Mouse (Mus musculus) heart, embryonic 11.5 days (tissue): Measurements from ENCODE around the gene Mphosph9. TPM values are rescaled to one million over a fixed set of nuclear protein-coding genes. Genes with fewer than 3 reads are reported as not detected.

Source experiments
- ATAC-seq: fragments of 200-750 bp; cut with Nextera tagmentation; replicated peaks from 2 replicates; pipeline ENCODE4 v1.8.0; 2017; ENCODE audit warnings: moderate library complexity; ENCODE audit not compliant: insufficient number of reproducible peaks, low FRiP score, low TSS enrichment
- H3K27ac ChIP-seq: fragments of 300-500 bp; sonication (generic); 2 replicates; pipeline ENCODE4 v1.5.1; 2014; ENCODE audit warnings: mild to moderate bottlenecking, low read depth, low read length
- H3K27me3 ChIP-seq: fragments of 300-500 bp; sonication (generic); 2 replicates; pipeline ENCODE4 v1.6.1; 2014; ENCODE audit warnings: mild to moderate bottlenecking, low read length, mixed read lengths; ENCODE audit not compliant: control insufficient read depth, insufficient read depth
- H3K36me3 ChIP-seq: fragments of 300-500 bp; sonication (generic); 2 replicates; pipeline ENCODE4 v1.6.1; 2014; ENCODE audit warnings: mild to moderate bottlenecking, low read length, moderate library complexity, mixed read lengths; ENCODE audit not compliant: control insufficient read depth, insufficient read depth
- H3K4me1 ChIP-seq: fragments of 300-500 bp; sonication (generic); 2 replicates; pipeline ENCODE4 v1.6.1; 2014; ENCODE audit warnings: low read length; ENCODE audit not compliant: control insufficient read depth, insufficient read depth
- H3K4me2 ChIP-seq: fragments of 300-500 bp; sonication (generic); 2 replicates; pipeline ENCODE4 v1.6.1; 2014; ENCODE audit warnings: mild to moderate bottlenecking, moderate library complexity
- H3K4me3 ChIP-seq: fragments of 300-500 bp; sonication (generic); 2 replicates; pipeline ENCODE4 v1.5.1; 2014; ENCODE audit warnings: low read depth, low read length
- H3K9ac ChIP-seq: fragments of 300-500 bp; sonication (generic); 2 replicates; pipeline ENCODE4 v1.6.1; 2014; ENCODE audit warnings: mild to moderate bottlenecking, low read depth, low read length, moderate library complexity
- H3K9me3 ChIP-seq: fragments of 300-500 bp; sonication (generic); replicated peaks from 2 replicates; pipeline ENCODE4 v1.6.1; 2016; ENCODE audit warnings: low read length; ENCODE audit not compliant: control insufficient read depth
- WGBS: fragments of 180-500 bp; shearing (Covaris S2); extraction: QIAGEN DNeasy Blood & Tissue Kit; methylation state at CpG from one replicate; pipeline ENCODE4 v1.1.7; 2014; ENCODE audit not compliant: insufficient replicate concordance; 5-methylcytosine and 5-hydroxymethylcytosine counted together
- polyA plus RNA-seq: library from polyadenylated mRNA; unstranded; fragments of >200 nt; fragmentation: Nextera tagmentation; extraction: Ambion mirVana; gene quantifications from 2 replicates; pipeline ENCODE4 v1.2.1, GENCODE M21; 2014

The Mphosph9 gene
- polyA plus RNA-seq, 1 experiment from 2014 or later, result 15.5 TPM

GRCm38 (mm10) chr5:124232360-124233143 lies 95.2 kb downstream of the Mphosph9 start:
- Histone ChIP-seq H3K36me3 (no peaks in the 10 kb centered on the region), H3K4me3 (no peak overlapping the region), H3K9me3 (no peaks in the 10 kb centered on the region), H3K27ac (peak overlapping the region; percentile 41), H3K27me3 (no peaks in the 10 kb centered on the region), H3K4me1 (peaks cover 38% of the 10 kb centered on the region), H3K9ac (0 out of 2 replicates have a peak overlapping the region, but pooled peaks have one; percentile 39), H3K4me2 (no peak overlapping the region)
- 55% methylated on average over 18 of the region's 18 CpGs for WGBS
- ATAC-seq, result no peak

GRCm38 (mm10) chr5:124230461-124230860 lies 97.3 kb downstream of the Mphosph9 start:
- no peak overlapping the region for H3K9ac ChIP-seq
- no peak overlapping the region for H3K4me3 ChIP-seq
- ATAC-seq, result no peak
- no peaks in the 10 kb centered on the region for H3K27me3 ChIP-seq
- no peaks in the 10 kb centered on the region for H3K9me3 ChIP-seq
- H3K27ac ChIP-seq, result no peak overlapping the region
- H3K4me2 ChIP-seq, result no peak overlapping the region
- H3K4me1 ChIP-seq, result peaks cover 34% of the 10 kb centered on the region
- no peaks in the 10 kb centered on the region for H3K36me3 ChIP-seq
- 82% methylated on average over 9 of the region's 9 CpGs for WGBS

DNA sequence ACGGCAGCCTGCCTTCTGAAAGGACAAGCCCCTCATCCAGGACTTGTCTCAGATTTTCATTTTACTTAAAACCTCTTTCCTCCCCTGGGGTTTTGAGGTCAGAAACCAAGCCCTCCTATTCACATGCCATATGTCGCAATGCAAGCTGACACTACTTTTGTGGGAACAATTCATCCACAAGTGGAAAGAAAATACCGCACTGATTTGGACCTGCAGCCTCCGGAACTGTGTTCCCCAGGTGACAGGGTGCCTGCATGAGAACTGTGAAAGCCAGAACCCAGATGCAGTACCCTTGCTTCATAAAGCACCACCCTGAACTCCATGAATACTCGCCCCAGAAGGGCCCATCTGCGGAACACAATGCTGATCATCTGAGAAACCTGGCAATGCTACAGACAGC lies 100.6 kb downstream of the Mphosph9 start:
- Histone ChIP-seq H3K27me3 (no peaks in the 10 kb centered on the region), H3K36me3 (no peaks in the 10 kb centered on the region), H3K9me3 (no peaks in the 10 kb centered on the region), H3K9ac (no peak overlapping the region), H3K4me1 (peaks cover 35% of the 10 kb centered on the region), H3K4me3 (no peak overlapping the region), H3K4me2 (no peak overlapping the region), H3K27ac (no peak overlapping the region)
- no peak for ATAC-seq
- WGBS, result 77% methylated on average over 6 of the region's 6 CpGs

DNA sequence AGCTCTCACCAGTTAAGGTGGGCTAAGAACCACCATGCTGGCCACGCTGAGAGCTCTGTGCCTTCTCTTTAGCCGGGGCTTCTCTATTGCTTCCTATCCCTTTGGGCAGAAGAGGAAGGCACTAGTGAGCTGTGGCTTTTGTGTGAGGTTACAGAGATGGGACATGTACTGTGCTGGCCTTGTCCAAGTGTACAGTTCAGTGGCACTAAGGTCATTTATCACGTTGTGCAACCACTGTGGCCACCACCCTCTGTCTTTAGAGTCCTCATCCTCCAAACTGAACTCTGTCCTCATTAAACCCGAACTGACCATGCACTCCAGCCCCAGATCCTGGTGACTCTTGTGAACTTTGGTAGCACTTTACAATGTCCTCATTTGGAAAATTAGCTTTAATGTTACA lies 101.3 kb downstream of the Mphosph9 start:
- Histone ChIP-seq H3K4me3 (no peak overlapping the region), H3K9me3 (no peaks in the 10 kb centered on the region), H3K9ac (no peak overlapping the region), H3K27ac (no peak overlapping the region), H3K4me2 (no peak overlapping the region), H3K4me1 (peaks cover 33% of the 10 kb centered on the region), H3K36me3 (no peaks in the 10 kb centered on the region), H3K27me3 (no peaks in the 10 kb centered on the region)
- ATAC-seq, result no peak
- 76% methylated on average over 4 of the region's 4 CpGs for WGBS

DNA sequence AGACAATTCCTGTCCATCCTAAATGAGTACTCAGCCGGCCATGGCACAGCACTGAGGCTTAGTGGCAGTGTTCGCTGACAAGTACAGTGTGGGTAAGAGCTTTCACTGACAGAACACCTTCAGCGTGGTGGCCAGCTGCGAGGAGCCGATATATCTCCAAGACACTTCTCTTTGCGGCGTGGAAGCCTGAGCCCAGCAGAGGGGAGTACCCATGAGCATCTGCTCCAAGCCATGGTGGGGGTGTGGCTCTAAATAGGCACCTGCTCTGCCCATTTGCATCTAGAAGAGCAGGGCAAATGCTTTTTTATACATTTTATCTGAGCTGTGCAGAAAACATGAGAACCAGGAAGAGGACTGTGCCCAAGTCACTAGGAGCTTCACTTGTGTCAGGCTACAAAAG lies 101.9 kb downstream of the Mphosph9 start:
- WGBS, result 84% methylated on average over 7 of the region's 7 CpGs
- no peak overlapping the region for H3K27ac ChIP-seq

GRCm38 (mm10) chr5:124224321-124225092 lies 103.3 kb downstream of the Mphosph9 start:
- H3K4me2 ChIP-seq, result no peak overlapping the region
- H3K4me3 ChIP-seq, result no peak overlapping the region
- no peaks in the 10 kb centered on the region for H3K27me3 ChIP-seq
- peak overlapping the region; percentile 42 for H3K27ac ChIP-seq
- H3K4me1 ChIP-seq, result peaks cover 46% of the 10 kb centered on the region
- H3K36me3 ChIP-seq, result no peaks in the 10 kb centered on the region
- H3K9ac ChIP-seq, result no peak overlapping the region
- 60% methylated on average over 16 of the region's 16 CpGs for WGBS
- H3K9me3 ChIP-seq, result no peaks in the 10 kb centered on the region
- no peak for ATAC-seq

More for the DNA sequence above, 101.9 kb downstream of the Mphosph9 start:
- H3K27me3 ChIP-seq, result no peaks in the 10 kb centered on the region
- no peak overlapping the region for H3K9ac ChIP-seq
- H3K4me2 ChIP-seq, result no peak overlapping the region
- no peak for ATAC-seq
- H3K9me3 ChIP-seq, result no peaks in the 10 kb centered on the region
- H3K36me3 ChIP-seq, result no peaks in the 10 kb centered on the region
- H3K4me3 ChIP-seq, result no peak overlapping the region
- peaks cover 39% of the 10 kb centered on the region for H3K4me1 ChIP-seq

DNA sequence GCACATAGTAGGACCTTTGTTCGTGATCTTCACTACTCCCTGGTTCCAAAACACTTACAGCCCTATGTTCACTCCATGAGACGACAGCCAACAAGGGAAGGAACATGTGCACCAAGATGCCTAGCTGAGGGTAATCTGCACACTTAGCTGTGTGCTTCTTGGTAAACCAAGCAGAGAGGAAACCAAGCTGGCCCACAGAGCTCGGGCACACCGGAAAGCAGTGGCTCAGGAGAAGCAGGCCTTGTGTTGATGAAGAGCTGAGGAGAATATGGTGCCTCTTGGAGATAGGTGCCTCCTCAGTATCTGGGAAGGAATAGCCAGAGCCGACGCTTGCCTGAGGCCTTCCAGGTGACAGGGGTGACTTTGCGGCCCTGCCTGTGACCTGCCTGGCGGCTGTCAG lies 104.2 kb downstream of the Mphosph9 start:
- WGBS, result 79% methylated on average over 8 of the region's 8 CpGs
- Histone ChIP-seq H3K27ac (no peak overlapping the region), H3K36me3 (no peaks in the 10 kb centered on the region), H3K27me3 (no peaks in the 10 kb centered on the region), H3K4me2 (no peak overlapping the region), H3K4me3 (no peak overlapping the region), H3K9me3 (no peaks in the 10 kb centered on the region), H3K9ac (no peak overlapping the region), H3K4me1 (peaks cover 56% of the 10 kb centered on the region)
- ATAC-seq, result no peak

DNA sequence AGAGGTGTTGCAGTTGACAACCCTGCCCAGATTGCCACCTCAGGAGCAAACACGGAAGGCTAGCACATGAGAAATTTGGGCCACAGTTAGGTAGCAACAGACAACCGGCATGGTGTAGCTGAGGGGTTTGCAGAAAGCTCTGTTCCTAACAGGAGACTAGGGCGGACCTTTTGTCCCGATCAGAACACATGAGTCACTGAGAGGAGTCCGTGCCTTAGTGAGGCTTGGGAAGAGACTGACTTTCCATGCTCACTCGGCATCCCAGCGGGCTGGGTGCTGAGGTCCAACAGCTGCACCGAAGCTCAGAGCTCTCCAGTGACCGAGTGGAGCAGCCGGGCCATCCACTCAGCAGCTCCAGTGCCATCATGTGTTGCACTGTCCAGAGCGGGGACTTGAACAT lies 105.1 kb downstream of the Mphosph9 start:
- 78% methylated on average over 11 of the region's 11 CpGs for WGBS
- H3K9me3 ChIP-seq, result no peaks in the 10 kb centered on the region
- H3K27ac ChIP-seq, result no peak overlapping the region
- no peaks in the 10 kb centered on the region for H3K27me3 ChIP-seq
- H3K4me1 ChIP-seq, result peaks cover 62% of the 10 kb centered on the region
- no peaks in the 10 kb centered on the region for H3K36me3 ChIP-seq
- no peak overlapping the region for H3K4me3 ChIP-seq
- no peak overlapping the region for H3K4me2 ChIP-seq
- no peak overlapping the region for H3K9ac ChIP-seq
- no peak for ATAC-seq
